In the genomic region with DNA sequence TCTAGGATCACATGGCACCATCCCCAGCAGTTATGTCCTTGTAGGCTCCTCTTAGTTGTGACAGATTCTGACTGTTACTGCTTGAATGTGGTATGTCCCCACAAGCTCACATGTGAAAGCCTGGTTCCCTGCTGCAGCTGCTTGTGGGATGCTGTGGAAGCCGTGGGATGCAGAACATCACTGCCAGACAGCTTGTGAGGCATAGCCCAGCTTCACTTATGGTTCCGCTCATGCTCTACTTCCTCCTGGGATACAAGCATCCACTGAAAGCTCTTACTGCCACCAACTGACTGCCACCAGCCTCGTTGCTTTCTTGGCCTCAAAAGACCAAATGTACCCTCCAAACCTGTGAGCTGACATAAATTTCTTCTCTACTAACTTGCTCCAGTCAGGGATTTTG, we compare ENCODE assay signal across 13 mouse cellular contexts.
"Had no signal": no experiment of that assay in that cellular context is flagged by ENCODE, and none has a peak within 500 bp of the region (broad histone marks: within the 10 kb centered on the region; RNA-seq: fewer than 3 reads in every experiment).

No protein-coding gene starts in this region.

- DNase-seq: kidney, adult 18-20 months; kidney, postnatal 10 days; lung, adult 2 months; lung, postnatal 36 days; spleen, adult 18-20 months; thymus, adult 18-20 months; thymus, postnatal 14 days had no signal

- H3K9me3 ChIP-seq: liver, embryonic 15.5 days; neural tube, embryonic 15.5 days had no signal

- H3K4me2 ChIP-seq: liver, embryonic 11.5 days; liver, embryonic 15.5 days; midbrain, embryonic 13.5 days; neural tube, embryonic 15.5 days had no signal

- H3K36me3 ChIP-seq: liver, embryonic 15.5 days; midbrain, embryonic 13.5 days; neural tube, embryonic 15.5 days had no signal

- H3K9ac ChIP-seq: liver, embryonic 15.5 days; midbrain, embryonic 13.5 days; neural tube, embryonic 15.5 days had no signal

- H3K4me3 ChIP-seq: liver, embryonic 15.5 days; midbrain, embryonic 13.5 days; myocyte; neural tube, embryonic 15.5 days had no signal

- H3K27me3 ChIP-seq: liver, embryonic 15.5 days; midbrain, embryonic 13.5 days; neural tube, embryonic 15.5 days had no signal

- H3K4me1 ChIP-seq: liver, embryonic 15.5 days had no signal

- H3K27ac ChIP-seq: liver, embryonic 15.5 days; midbrain, embryonic 13.5 days; neural tube, embryonic 15.5 days had no signal

- ATAC-seq: lung, postnatal 0 days; midbrain, embryonic 13.5 days had no signal
